Mouse (Mus musculus): ENCODE measurements around the gene Mgat4b.

GRCm38 (mm10) chr11:50248473-50249171 lies 37.9 kb downstream of the Mgat4b start:
- TF ChIP-seq EP300 (IDR thresholded peaks at IDR 0.05; ENCODE audit: insufficient read depth, low read depth, low read length) (no peak), POLR2A (IDR thresholded peaks at IDR 0.05; ENCODE audit: insufficient read depth, low read depth, low read length) (no peak)

Measured in heart, adult 2 months (tissue).